Mouse (Mus musculus): Measurements from ENCODE around the gene Tmem95. TPM values are rescaled to one million over a fixed set of nuclear protein-coding genes. Genes with fewer than 3 reads are reported as not detected.

Tmem95 gene
- polyA plus RNA-seq, 1 experiment from 2014 or later, result 0.25 TPM

DNA sequence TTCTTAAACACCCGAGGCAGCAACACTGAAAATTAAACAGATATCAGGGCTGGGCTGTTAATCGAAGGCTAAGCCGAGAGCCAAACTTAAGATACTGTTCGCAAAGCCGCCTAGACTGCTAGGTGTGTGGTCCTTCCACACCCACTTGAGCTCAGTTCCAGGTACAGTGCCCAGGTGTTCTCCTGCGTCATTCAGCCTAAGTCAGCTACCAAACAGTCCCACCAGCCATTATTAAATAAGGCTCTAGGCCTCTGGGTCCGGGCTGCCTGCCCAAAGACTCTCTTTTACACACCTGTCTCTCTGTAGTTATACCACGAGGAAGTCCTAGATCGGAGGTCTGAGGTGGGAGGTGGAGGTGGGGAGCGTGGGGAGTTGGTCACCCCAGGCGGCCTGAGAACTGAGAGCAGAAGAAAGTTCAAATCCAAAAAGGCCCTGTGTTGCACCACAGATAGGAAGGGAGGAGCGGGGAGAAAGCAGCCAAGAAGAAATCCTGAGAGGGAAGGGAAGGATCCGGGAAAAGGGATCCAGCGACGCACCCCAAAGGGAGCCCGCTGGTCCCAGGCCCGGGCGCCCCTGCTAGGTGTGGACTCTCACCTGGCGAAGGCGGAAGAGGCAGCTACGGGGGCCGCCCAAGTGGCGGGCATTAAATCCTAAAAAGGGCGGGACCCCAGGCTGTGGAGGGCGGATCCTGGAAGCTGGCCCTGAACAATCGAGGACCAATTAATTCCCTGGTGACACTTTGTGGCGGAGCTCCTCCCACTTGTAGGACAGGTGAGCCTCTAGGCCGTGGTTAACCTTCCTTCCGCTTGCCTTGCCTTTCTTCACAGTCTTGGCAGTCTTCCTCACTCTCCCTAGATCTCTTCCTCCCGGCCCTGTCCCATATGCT, 19.5 kb downstream of the Tmem95 start, which contains the start of gene Tnk1:
Gene Tnk1 (minus strand): TSS at position 618 of the 886 bp plus-strand sequence.
- Histone ChIP-seq H3K9ac (ENCODE audit: low read length) (peak within 1 kb of the TSS; percentile 52), H3K4me2 (replicated peaks; ENCODE audit: low read depth) (peak within 1 kb of the TSS; percentile 51), H3K27me3 (ENCODE audit: control insufficient read depth, insufficient read depth, low read length) (no peaks in the 10 kb centered on the region), H3K36me3 (ENCODE audit: control insufficient read depth, insufficient read depth, low read length) (no peaks in the 10 kb centered on the region), H3K4me3 (ENCODE audit: low read depth, low read length) (peak within 1 kb of the TSS; percentile 38), H3K27ac (replicated peaks) (peak within 1 kb of the TSS; percentile 87), H3K4me1 (replicated peaks; ENCODE audit: control insufficient read depth, insufficient read depth) (no peaks in the 10 kb centered on the region), H3K9me3 (ENCODE audit: control insufficient read depth, low read length) (no peaks in the 10 kb centered on the region)
- 17% methylated on average over 30 of the region's 30 CpGs for WGBS
- DNase-seq (ENCODE audit: low spot score) (peak; percentile 93), ATAC-seq (ENCODE audit: low FRiP score, low TSS enrichment) (peak; percentile 89)
- no peak for TF ChIP-seq EP300 (optimal IDR thresholded peaks at IDR 0.05)
- TF ChIP-seq CTCF (IDR thresholded peaks at IDR 0.05; ENCODE audit: low read depth), result no peak

DNA sequence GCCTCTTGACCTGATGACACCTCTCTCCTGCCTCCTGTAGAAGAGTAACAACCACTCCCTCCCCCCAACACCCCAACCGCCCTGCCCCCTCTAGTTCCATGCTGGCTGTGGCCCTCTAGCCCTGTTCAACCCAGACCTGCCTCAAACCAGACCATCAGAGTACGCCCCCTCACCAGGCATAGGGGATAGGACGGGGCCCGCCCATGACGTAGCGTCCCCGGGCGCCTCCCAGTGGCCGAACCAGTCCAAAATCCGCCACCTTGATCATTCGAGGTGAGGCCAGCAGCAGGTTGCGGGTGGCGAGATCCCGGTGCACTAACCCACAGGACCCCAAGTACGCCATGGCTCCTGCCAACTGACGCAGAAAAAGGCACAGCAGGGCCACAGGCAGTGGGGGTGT, 22.5 kb downstream of the Tmem95 start:
- peaks cover 11% of the 10 kb centered on the region for H3K36me3 ChIP-seq (ENCODE audit: control insufficient read depth, insufficient read depth, low read length)
- WGBS, result 36% methylated on average over 16 of the region's 16 CpGs

DNA sequence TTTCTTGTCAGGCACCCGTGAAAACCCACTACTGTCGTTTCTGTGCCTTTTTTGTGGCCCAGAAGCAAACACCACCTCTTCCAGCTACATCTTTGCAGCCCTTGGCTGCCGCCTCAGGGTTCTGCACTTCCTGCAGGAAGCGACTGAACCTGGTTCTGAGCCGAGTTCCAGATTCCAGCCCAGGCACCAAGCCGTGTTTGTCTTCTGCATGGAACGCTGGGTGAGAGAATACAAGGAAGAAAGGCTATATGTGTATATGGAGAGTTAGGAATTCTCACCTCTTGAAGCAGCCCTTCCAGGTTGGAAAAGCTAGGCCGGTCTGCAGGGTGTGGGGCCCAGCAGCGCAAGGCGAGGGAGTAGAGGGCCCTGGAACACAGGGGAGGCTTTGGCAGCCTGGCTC, 23.1 kb downstream of the Tmem95 start:
- H3K27ac ChIP-seq (replicated peaks), result no peak overlapping the region
- no peak overlapping the region for H3K4me3 ChIP-seq (ENCODE audit: low read depth, low read length)
- H3K36me3 ChIP-seq (ENCODE audit: control insufficient read depth, insufficient read depth, low read length), result peaks cover 17% of the 10 kb centered on the region
- WGBS, result 78% methylated on average over 10 of the region's 10 CpGs
- H3K4me2 ChIP-seq (replicated peaks; ENCODE audit: low read depth), result no peak overlapping the region
- no peaks in the 10 kb centered on the region for H3K9me3 ChIP-seq (ENCODE audit: control insufficient read depth, low read length)
- ATAC-seq (ENCODE audit: low FRiP score, low TSS enrichment), result no peak
- H3K9ac ChIP-seq (ENCODE audit: low read length), result no peak overlapping the region
- no peaks in the 10 kb centered on the region for H3K4me1 ChIP-seq (replicated peaks; ENCODE audit: control insufficient read depth, insufficient read depth)
- H3K27me3 ChIP-seq (ENCODE audit: control insufficient read depth, insufficient read depth, low read length), result no peaks in the 10 kb centered on the region
- DNase-seq (ENCODE audit: low spot score), result no peak
- TF ChIP-seq EP300 (optimal IDR thresholded peaks at IDR 0.05) (no peak), CTCF (IDR thresholded peaks at IDR 0.05; ENCODE audit: low read depth) (no peak)

More for the DNA sequence above, 22.5 kb downstream of the Tmem95 start:
- Histone ChIP-seq H3K9ac (ENCODE audit: low read length) (no peak overlapping the region), H3K4me3 (ENCODE audit: low read depth, low read length) (no peak overlapping the region), H3K27ac (replicated peaks) (no peak overlapping the region), H3K4me2 (replicated peaks; ENCODE audit: low read depth) (no peak overlapping the region), H3K4me1 (replicated peaks; ENCODE audit: control insufficient read depth, insufficient read depth) (no peaks in the 10 kb centered on the region), H3K27me3 (ENCODE audit: control insufficient read depth, insufficient read depth, low read length) (no peaks in the 10 kb centered on the region), H3K9me3 (ENCODE audit: control insufficient read depth, low read length) (no peaks in the 10 kb centered on the region)
- TF ChIP-seq EP300 (optimal IDR thresholded peaks at IDR 0.05) (no peak), CTCF (IDR thresholded peaks at IDR 0.05; ENCODE audit: low read depth) (peak; percentile 64)
- DNase-seq (ENCODE audit: low spot score) (no peak), ATAC-seq (ENCODE audit: low FRiP score, low TSS enrichment) (no peak)

GRCm38 (mm10) chr11:69853994-69854393, 23.8 kb downstream of the Tmem95 start:
- ATAC-seq (ENCODE audit: low FRiP score, low TSS enrichment) (no peak), DNase-seq (ENCODE audit: low spot score) (no peak)
- Histone ChIP-seq H3K27ac (replicated peaks) (no peak overlapping the region), H3K4me2 (replicated peaks; ENCODE audit: low read depth) (no peak overlapping the region), H3K9ac (ENCODE audit: low read length) (no peak overlapping the region), H3K4me1 (replicated peaks; ENCODE audit: control insufficient read depth, insufficient read depth) (no peaks in the 10 kb centered on the region), H3K27me3 (ENCODE audit: control insufficient read depth, insufficient read depth, low read length) (no peaks in the 10 kb centered on the region), H3K36me3 (ENCODE audit: control insufficient read depth, insufficient read depth, low read length) (peaks cover 21% of the 10 kb centered on the region), H3K9me3 (ENCODE audit: control insufficient read depth, low read length) (no peaks in the 10 kb centered on the region), H3K4me3 (ENCODE audit: low read depth, low read length) (no peak overlapping the region)
- 48% methylated on average over 7 of the region's 7 CpGs for WGBS
- TF ChIP-seq EP300 (optimal IDR thresholded peaks at IDR 0.05) (no peak), CTCF (IDR thresholded peaks at IDR 0.05; ENCODE audit: low read depth) (no peak)

DNA sequence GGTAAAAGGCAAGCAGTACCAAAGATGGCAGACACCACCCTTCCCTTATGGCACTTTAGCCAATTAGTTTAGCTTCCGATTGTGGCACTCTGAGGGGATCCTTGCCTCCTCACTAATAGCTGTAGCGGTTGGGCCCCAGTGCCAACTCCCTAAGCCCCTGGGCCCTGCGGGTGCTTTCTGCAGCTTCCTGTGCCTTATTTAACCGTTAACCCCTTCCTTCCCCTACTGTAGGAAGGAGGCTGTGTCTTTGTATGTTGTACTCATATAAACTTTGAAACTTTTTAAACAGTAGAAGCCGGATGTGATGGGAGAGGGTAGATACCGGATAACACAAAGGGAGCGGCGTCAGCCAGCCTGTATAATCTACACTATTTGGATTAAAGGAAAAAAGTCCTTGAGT, 27.1 kb downstream of the Tmem95 start:
- H3K36me3 ChIP-seq (ENCODE audit: control insufficient read depth, insufficient read depth, low read length), result peaks cover 25% of the 10 kb centered on the region
- no peak overlapping the region for H3K9ac ChIP-seq (ENCODE audit: low read length)
- H3K27me3 ChIP-seq (ENCODE audit: control insufficient read depth, insufficient read depth, low read length), result no peaks in the 10 kb centered on the region
- TF ChIP-seq EP300 (optimal IDR thresholded peaks at IDR 0.05) (no peak), CTCF (IDR thresholded peaks at IDR 0.05; ENCODE audit: low read depth) (no peak)
- DNase-seq (ENCODE audit: low spot score) (no peak), ATAC-seq (ENCODE audit: low FRiP score, low TSS enrichment) (no peak)
- H3K9me3 ChIP-seq (ENCODE audit: control insufficient read depth, low read length), result no peaks in the 10 kb centered on the region
- no peak overlapping the region for H3K27ac ChIP-seq (replicated peaks)
- H3K4me2 ChIP-seq (replicated peaks; ENCODE audit: low read depth), result no peak overlapping the region
- H3K4me1 ChIP-seq (replicated peaks; ENCODE audit: control insufficient read depth, insufficient read depth), result no peaks in the 10 kb centered on the region; the same call in 1 of the 2 replicates
- 66% methylated on average over 8 of the region's 8 CpGs for WGBS
- H3K4me3 ChIP-seq (ENCODE audit: low read depth, low read length), result no peak overlapping the region

- H3K36me3 ChIP-seq (ENCODE audit: control insufficient read depth, insufficient read depth, low read length), result peaks cover 25% of the 10 kb centered on the region
- 89% methylated on average over 15 of the region's 15 CpGs for WGBS
Measured at GRCm38 (mm10) chr11:69849884-69850283, 27.9 kb downstream of the Tmem95 start.

More at GRCm38 (mm10) chr11:69849884-69850283, 27.9 kb downstream of the Tmem95 start:
- Histone ChIP-seq H3K4me2 (replicated peaks; ENCODE audit: low read depth) (no peak overlapping the region), H3K27me3 (ENCODE audit: control insufficient read depth, insufficient read depth, low read length) (no peaks in the 10 kb centered on the region), H3K9me3 (ENCODE audit: control insufficient read depth, low read length) (no peaks in the 10 kb centered on the region), H3K27ac (replicated peaks) (no peak overlapping the region), H3K4me1 (replicated peaks; ENCODE audit: control insufficient read depth, insufficient read depth) (no peaks in the 10 kb centered on the region; the same call in none of the 2 replicates), H3K4me3 (ENCODE audit: low read depth, low read length) (no peak overlapping the region), H3K9ac (ENCODE audit: low read length) (no peak overlapping the region)
- TF ChIP-seq CTCF (IDR thresholded peaks at IDR 0.05; ENCODE audit: low read depth), result no peak
- TF ChIP-seq EP300 (optimal IDR thresholded peaks at IDR 0.05), result no peak
- ATAC-seq (ENCODE audit: low FRiP score, low TSS enrichment) (no peak), DNase-seq (ENCODE audit: low spot score) (no peak)
